ENCODE assay signal across 8 mouse cellular contexts in genomic region chr1:89015385-89015784, GRCm38 (mm10). TPM values are rescaled to one million over a fixed set of nuclear protein-coding genes. Genes with fewer than 3 reads are reported as not detected.
DNase-seq lines count a peak whose midpoint lies in the region; ATAC-seq and TF ChIP-seq lines count a peak whose summit lies in the region.

No protein-coding gene starts in this region.

- H3K4me3 ChIP-seq in intestine, embryonic 14.5 days (ENCODE audit: low read depth, low read length) = no peak overlapping the region
- H3K4me3 ChIP-seq in lung, adult 2 months (replicated peaks; ENCODE audit: extremely low read depth, low read depth, low read length) = no peak overlapping the region
- no peak overlapping the region for H3K4me3 ChIP-seq in forebrain, embryonic 14.5 days (ENCODE audit: low read depth, low read length)

- peak; percentile 43 for DNase-seq in ovary, adult 18-20 months (ENCODE audit: low spot score)
- no peak for DNase-seq in ovary, postnatal 10 days (ENCODE audit: low spot score)
- no peak for DNase-seq in intestine, embryonic 14.5 days (ENCODE audit: low spot score)
- peak; percentile 71 for DNase-seq in lung, adult 2 months
- DNase-seq in urinary bladder, adult 2 months (ENCODE audit: low spot score) = peak; percentile 40
- DNase-seq in right cerebral cortex, postnatal 4 days = no peak
- DNase-seq in yolk sac, embryonic 10.5 days (ENCODE audit: low spot score) = no peak
- DNase-seq in forebrain, embryonic 14.5 days (ENCODE audit: low spot score) = no peak

- peaks cover 4% of the 10 kb centered on the region; the same call in 1 of the 2 replicates for H3K4me1 ChIP-seq in intestine, embryonic 14.5 days (replicated peaks; ENCODE audit: control insufficient read depth, insufficient read depth, low read length)
- H3K4me1 ChIP-seq in lung, adult 2 months (ENCODE audit: control insufficient read depth, insufficient read depth, low read length) = no peaks in the 10 kb centered on the region
- peaks cover 4% of the 10 kb centered on the region; the same call in 1 of the 2 replicates for H3K4me1 ChIP-seq in forebrain, embryonic 14.5 days (ENCODE audit: control insufficient read depth, insufficient read depth, low read length)

- H3K9ac ChIP-seq in intestine, embryonic 14.5 days (ENCODE audit: low read length) = no peak overlapping the region
- no peak overlapping the region for H3K9ac ChIP-seq in forebrain, embryonic 14.5 days (ENCODE audit: low read length)

- WGBS in intestine, embryonic 14.5 days = 25% methylated on average over 12 of the region's 12 CpGs
- WGBS in lung, adult 2 months = 35% methylated on average over 12 of the region's 12 CpGs
- 54% methylated on average over 12 of the region's 12 CpGs for WGBS in forebrain, embryonic 14.5 days

- H3K27ac ChIP-seq in intestine, embryonic 14.5 days (ENCODE audit: low read depth) = 0 out of 2 replicates have a peak overlapping the region, but pooled peaks have one; percentile 9
- H3K27ac ChIP-seq in forebrain, embryonic 14.5 days (ENCODE audit: low read depth, low read length) = no peak overlapping the region

- no peak for TF ChIP-seq CTCF in lung, adult 2 months (IDR thresholded peaks at IDR 0.05; ENCODE audit: insufficient read depth, low read length)

- H3K4me2 ChIP-seq in intestine, embryonic 14.5 days (ENCODE audit: low read length) = peak overlapping the region; percentile 20
- H3K4me2 ChIP-seq in forebrain, embryonic 14.5 days (ENCODE audit: low read length) = no peak overlapping the region

- no peaks in the 10 kb centered on the region for H3K36me3 ChIP-seq in intestine, embryonic 14.5 days (ENCODE audit: control insufficient read depth, insufficient read depth, low read length)
- no peaks in the 10 kb centered on the region for H3K36me3 ChIP-seq in forebrain, embryonic 14.5 days (ENCODE audit: control insufficient read depth, insufficient read depth, low read length)

- H3K27me3 ChIP-seq in intestine, embryonic 14.5 days (replicated peaks; ENCODE audit: control insufficient read depth, insufficient read depth, low read length) = no peaks in the 10 kb centered on the region
- H3K27me3 ChIP-seq in forebrain, embryonic 14.5 days (replicated peaks; ENCODE audit: control insufficient read depth, insufficient read depth, low read length) = no peaks in the 10 kb centered on the region

- ATAC-seq in intestine, embryonic 14.5 days (replicated peaks; ENCODE audit: low FRiP score, low TSS enrichment, low read depth) = peak; percentile 83
- no peak for ATAC-seq in forebrain, embryonic 14.5 days

- peak; percentile 28; the same call in 1 of the 2 replicates for TF ChIP-seq POLR2A in lung, adult 2 months (IDR thresholded peaks at IDR 0.05; ENCODE audit: borderline replicate concordance, extremely low read depth, low read depth, low read length)

- no peaks in the 10 kb centered on the region for H3K9me3 ChIP-seq in intestine, embryonic 14.5 days (ENCODE audit: control insufficient read depth, low read length)
- H3K9me3 ChIP-seq in forebrain, embryonic 14.5 days (replicated peaks; ENCODE audit: control insufficient read depth, low read length) = no peaks in the 10 kb centered on the region

RNA-seq across cellular contexts. Expression of gene Sh3bp4, which starts 54.8 kb away (rescaled TPM):
- 22.6 and 25.5 TPM in 2 replicates for polyA plus RNA-seq in intestine, embryonic 14.5 days (2014; fragmentation: Nextera tagmentation; extraction: Ambion mirVana)
- polyA plus RNA-seq in lung, adult 2 months (2012; rRNA removed) = 33.9 and 40.2 TPM in 2 replicates
- polyA plus RNA-seq in urinary bladder, adult 2 months (2012; rRNA removed) = 11.4 and 12.0 TPM in 2 replicates
- 15.7 and 18.5 TPM in 2 replicates for polyA plus RNA-seq in forebrain, embryonic 14.5 days (2014; fragmentation: Nextera tagmentation; extraction: Ambion mirVana)

Comparison
In these comparisons a context has a peak if more than half of its experiments do, and no peak if none do; other contexts are left out.
1. DNase-seq: peak in ovary, adult 18-20 months (single experiment), lung, adult 2 months (single experiment) and urinary bladder, adult 2 months (single experiment); none in ovary, postnatal 10 days (single experiment), intestine, embryonic 14.5 days (single experiment), right cerebral cortex, postnatal 4 days (single experiment), yolk sac, embryonic 10.5 days (single experiment) and forebrain, embryonic 14.5 days (single experiment).